Mouse (Mus musculus) erythroblast, adult 5-6 weeks (primary cell): Measurements from ENCODE around the gene 1700025G04Rik. TPM values are rescaled to one million over a fixed set of nuclear protein-coding genes. Genes with fewer than 3 reads are reported as not detected.

Source experiments
- ATAC-seq: replicated peaks from 2 replicates; pipeline ENCODE4 v1.8.0; 2016; ENCODE audit warnings: moderate number of reproducible peaks, mild to moderate bottlenecking, moderate TSS enrichment, inconsistent platforms; ENCODE audit not compliant: poor library complexity, low FRiP score, severe bottlenecking
- total RNA-seq, 2 experiments: library from RNA; stranded (forward) in 1 of 2; stranded (reverse) in 1 of 2; fragments of 150-400 nt in 1 of 2; fragments of 200-764, 138-1000 nt in 1 of 2; gene quantifications; 2 replicates each; pipeline versions ENCODE4 v1.2.3 to v1.2.4; 2015 to 2017; ENCODE audit warnings: low replicate concordance in 2 of 2

1700025G04Rik gene
- total RNA-seq, 2 experiments from 2014 or later, result 9.0 TPM

GRCm38 (mm10) chr1:152077171-152077715 lies 12.7 kb downstream of the 1700025G04Rik start:
- ATAC-seq, result no peak

DNA sequence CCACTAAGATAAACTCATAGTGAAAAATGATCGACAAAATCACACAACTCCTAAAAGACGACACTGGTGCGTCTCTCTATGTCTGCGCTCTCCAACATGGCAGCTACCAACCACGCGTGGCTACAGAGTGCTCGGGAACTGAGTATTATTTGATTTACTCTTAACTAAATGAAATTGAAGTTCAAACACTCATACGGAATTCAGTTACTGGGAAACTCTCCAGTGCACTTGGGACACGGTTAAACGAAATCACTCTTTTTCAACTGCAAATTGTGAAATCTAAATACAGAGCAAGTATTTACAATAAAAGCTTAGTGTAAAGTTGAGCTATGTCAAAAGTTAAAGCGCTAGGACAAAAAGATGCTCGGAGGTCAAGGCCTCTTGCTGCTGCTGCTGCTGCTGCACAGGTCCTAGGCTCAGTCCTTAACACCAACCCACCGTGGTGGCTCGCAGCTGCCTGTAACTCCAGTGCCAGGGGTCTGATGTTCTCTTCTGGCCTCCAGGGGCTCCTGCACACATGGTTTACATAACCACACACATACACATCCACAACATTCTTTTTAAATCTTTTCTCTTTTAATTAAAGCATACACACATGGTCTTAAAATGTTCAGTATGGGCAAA lies 13.6 kb downstream of the 1700025G04Rik start:
- ATAC-seq, result no peak

GRCm38 (mm10) chr1:152075725-152076124 lies 14.2 kb downstream of the 1700025G04Rik start:
- ATAC-seq, result no peak

GRCm38 (mm10) chr1:152070441-152070840 lies 19.5 kb downstream of the 1700025G04Rik start:
- no peak for ATAC-seq

DNA sequence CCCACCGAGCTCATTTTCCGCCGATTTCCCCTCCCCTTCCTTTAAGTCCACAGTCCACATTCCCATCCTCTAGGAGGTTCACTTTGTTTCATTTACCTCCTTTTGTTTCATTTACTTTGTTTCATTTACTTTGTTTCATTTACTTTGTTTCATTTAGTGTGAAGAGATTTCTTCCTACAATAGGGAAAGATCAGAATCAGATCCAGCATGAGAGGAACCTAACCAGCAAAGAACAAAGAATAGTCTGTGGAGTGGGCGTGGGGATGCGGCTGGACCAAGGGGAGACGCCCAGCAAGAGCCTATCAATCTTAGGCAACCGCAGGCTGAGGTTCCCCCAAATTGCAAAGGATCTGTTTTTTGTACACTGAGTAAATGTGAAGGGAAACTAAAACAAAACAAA lies 20.2 kb downstream of the 1700025G04Rik start:
- no peak for ATAC-seq

DNA sequence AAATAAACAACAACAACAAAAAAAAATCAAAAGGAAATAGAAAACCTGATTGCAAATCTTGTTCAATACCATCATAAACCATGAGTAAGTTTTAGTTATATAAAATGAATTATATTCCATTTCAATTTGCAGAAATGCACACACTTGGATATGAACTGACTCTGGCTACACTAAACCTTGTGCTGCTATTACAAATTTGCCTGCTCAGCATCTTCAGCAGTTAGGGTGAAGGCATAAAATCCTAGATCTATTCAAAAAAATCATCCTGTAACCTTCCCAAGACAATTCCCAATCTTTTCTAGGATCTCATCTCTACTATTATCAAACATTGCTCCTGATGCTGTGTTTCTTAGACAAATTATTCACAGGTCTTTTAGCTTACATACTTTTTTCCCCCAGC lies 22.0 kb downstream of the 1700025G04Rik start:
- no peak for ATAC-seq

DNA sequence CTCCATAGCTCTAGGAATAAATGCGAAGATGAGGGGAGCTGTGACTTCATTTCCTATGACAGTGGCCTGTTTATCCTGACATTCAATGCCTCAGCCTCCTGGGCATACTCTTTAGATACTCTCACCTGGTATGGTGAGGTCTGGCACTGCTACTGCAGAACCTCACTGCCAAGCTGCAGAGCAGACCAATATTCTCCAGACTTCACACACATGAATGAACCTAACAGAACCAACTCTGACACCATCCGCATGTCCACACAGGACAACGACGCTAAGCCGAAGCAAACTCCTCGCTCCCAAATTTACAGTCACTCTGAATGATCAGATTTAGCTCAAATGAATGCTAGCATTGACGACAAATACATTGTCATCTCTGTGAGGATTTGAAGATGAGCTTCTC lies 24.4 kb downstream of the 1700025G04Rik start:
- ATAC-seq, result no peak

DNA sequence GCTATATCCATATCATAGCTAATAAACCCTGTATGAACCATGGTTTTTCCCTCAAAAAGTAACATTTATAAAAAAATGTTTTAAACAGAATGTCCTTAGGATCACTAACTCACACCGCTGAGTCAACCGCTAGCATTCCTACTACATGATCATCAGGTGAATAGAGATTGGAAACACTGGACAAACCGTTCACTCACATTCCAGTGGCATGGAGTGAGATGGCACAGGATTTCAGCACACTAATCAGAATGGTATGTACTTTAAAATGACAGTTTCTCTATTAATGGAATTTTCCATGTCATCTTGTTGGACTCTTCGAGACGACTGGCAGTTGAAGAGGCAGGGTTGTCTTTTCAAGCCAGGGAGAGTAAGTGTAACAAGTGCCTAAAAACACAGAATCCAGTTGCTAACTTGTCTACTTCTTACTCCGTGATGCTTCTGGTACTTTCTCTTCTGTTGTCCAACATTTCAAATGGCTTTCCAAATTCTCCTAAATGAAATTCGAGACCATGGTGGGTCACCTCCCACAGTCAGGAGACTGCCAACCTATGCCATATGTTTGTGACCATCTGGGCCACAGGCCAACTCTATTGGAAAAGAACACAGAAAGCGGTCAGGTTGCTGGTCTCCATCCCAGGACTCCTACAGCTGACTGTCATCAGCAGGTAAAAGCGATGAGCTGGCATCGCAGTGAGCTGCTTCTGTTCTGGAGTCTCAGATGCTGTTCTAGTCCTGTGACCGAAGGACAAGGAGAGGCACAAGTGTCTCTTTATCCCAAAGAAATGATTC lies 26.4 kb downstream of the 1700025G04Rik start:
- ATAC-seq, result no peak

DNA sequence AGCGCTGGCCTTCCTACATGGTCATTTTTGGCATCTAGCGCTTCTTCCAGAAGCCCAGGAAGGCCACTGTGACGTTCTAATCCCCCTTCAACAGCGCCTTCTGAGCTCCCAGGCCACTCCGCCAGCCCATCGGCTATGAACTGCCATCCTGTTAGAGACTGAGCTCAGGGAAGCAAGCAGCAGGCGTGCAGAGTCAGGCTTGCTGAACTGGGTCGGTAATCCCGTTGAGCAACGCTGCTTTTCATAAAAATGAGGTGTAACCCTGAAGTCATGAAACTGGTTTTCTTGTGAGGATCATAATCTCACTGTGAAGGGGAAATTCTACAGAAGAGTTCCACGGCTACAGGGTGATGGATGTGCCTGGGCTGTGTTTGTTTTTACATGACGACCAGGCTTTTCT lies 28.2 kb downstream of the 1700025G04Rik start:
- ATAC-seq, result no peak

DNA sequence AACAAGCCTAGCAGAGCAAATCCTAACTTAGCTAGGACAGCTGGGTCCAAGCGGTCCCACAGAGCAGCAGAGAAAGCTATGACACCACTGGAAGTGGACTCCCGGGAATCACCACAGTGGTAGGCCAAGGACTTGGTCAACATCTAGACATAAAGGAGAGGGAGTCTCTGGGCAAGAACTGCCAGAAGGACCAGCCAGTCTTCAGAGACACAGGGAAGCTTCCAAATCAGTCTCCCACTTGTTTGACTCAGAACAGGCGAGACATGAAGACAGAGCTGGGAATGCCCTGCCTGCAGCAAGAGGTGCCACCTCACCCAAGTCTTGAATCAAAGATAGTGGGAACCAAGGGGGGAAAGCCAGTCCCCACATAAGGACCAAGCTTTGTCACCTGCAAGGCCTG lies 29.7 kb downstream of the 1700025G04Rik start:
- ATAC-seq, result no peak

DNA sequence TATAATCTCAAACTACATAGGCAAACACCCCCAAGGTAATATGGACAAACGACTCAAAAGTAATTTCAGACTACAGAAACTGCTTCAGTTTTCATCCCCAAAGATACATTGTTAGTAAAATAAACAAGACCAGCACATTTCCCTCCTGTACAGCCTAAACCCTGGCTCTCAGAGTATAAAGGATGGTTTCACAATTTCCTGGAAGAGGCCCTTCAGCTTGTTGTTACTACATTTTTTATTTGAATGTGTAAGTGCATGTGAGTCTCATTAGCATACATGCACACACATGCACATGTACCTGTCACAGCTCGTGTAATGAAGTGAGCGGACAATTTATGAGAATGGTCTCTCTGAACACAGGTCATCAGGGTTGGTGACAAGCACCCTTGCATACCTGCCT lies 31.1 kb downstream of the 1700025G04Rik start:
- ATAC-seq, result no peak

GRCm38 (mm10) chr1:152053112-152053511 lies 36.8 kb downstream of the 1700025G04Rik start:
- ATAC-seq, result no peak

- ATAC-seq, result no peak
Observed at GRCm38 (mm10) chr1:152051858-152052257, 38.1 kb downstream of the 1700025G04Rik start.

DNA sequence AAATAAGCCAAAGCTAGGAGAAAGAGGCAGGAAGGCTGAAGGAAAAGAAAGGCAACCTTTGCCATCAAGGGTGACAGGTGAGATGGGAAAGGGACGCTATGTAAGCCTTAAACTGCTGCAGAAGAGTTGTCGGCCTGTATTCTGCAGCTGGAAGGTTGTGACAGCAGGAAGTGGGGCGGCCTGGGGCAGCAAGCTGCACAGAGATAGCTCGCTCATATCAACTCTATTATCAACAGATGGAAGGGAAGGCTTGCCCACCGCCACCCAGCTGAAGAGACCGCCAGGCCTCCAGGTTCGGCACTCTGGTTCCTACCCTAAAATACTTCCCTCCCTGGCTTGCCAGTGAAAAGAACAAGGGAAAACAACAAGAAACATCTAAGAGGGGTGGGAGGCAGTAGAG lies 39.9 kb downstream of the 1700025G04Rik start:
- ATAC-seq, result no peak

GRCm38 (mm10) chr1:152048291-152048690 lies 41.6 kb downstream of the 1700025G04Rik start:
- ATAC-seq, result no peak

- no peak for ATAC-seq
Observed at GRCm38 (mm10) chr1:152047416-152047815, 42.5 kb downstream of the 1700025G04Rik start.

DNA sequence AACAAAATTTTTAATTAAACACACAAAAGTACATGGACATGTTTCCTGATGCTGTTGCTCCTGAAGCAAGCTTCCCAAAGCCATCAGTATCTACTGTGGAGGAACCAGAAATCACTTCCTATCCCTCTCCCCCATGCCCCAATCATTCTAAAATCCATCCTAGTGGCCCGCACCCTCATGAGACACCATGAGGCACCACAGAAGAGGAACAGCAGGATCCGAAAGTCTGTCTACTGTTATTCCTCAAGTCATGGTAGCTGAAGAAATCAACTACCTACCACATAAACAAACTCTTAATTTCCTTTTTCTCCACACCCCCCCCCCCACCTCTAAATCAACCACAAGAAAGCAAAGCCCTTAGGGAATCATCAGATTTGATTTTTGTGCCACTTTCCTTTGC lies 46.5 kb downstream of the 1700025G04Rik start:
- no peak for ATAC-seq

- ATAC-seq, result no peak
Observed at GRCm38 (mm10) chr1:152042409-152042808, 47.5 kb downstream of the 1700025G04Rik start.

DNA sequence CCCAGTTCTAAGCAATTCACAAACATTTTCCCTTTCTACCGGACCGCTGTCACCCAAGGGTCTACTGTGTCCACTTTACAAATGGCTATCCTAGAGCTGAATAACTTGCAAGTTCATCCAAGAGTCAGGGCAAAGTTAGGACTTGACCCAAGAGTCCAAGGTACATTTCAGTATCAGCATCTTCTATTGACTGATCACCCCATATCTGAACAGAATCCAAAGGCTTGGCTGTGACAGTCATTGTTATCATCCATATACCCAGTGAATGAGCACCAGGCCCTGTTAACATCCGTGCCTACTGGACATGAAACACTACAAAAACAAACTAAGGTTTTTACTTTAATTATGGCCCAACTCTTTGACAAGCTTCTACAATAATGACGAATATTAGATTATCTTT lies 48.9 kb downstream of the 1700025G04Rik start:
- ATAC-seq, result no peak

GRCm38 (mm10) chr1:152040053-152040452 lies 49.9 kb downstream of the 1700025G04Rik start:
- ATAC-seq, result no peak

- no peak for ATAC-seq
Observed at GRCm38 (mm10) chr1:152039588-152039987, 50.3 kb downstream of the 1700025G04Rik start.
